Mouse (Mus musculus): ENCODE data around the gene Cyp4f14. TPM values are rescaled to one million over a fixed set of nuclear protein-coding genes. Genes with fewer than 3 reads are reported as not detected.
"Not testable (repeated sequence)": the region's sequence is repeated elsewhere in the genome, so short reads cannot be mapped to it uniquely, and the experiment has no call there.

The Cyp4f14 gene
- polyA plus RNA-seq, 1 experiment from 2014 or later, result not detected

DNA sequence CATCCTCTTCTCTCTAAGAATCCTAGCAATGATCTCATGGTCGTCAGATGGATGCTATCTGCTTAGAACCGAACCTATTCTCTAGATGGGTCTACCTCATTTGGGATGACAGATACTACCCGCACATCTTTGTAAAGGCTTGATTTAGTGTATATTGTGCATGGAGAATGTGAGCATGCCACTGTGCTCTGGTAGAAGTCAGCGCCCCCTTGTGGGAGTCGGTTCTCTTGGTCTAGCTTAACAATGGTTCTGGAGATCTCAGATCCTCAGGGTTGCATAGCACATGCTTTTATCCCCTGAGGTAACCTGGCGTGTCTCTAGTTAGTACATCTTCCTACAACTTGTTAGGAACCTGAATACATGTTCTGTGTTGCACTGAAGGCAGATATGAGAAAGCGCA, 49.9 kb downstream of the Cyp4f14 start:
- 62% methylated on average over 3 of the region's 7 CpGs for whole genome bisulfite sequencing

GRCm38 (mm10) chr17:32856713-32857112, 60.4 kb downstream of the Cyp4f14 start:
- H3K36me3 ChIP-seq (replicated peaks; ENCODE audit: control insufficient read depth, insufficient read depth, low read depth, low read length); H3K27me3 ChIP-seq (ENCODE audit: control insufficient read depth, insufficient read depth, low read length); H3K9ac ChIP-seq (replicated peaks; ENCODE audit: low read length); H3K9me3 ChIP-seq (replicated peaks; ENCODE audit: control insufficient read depth, low read length); DNase-seq (ENCODE audit: low spot score); H3K4me1 ChIP-seq (ENCODE audit: control insufficient read depth, insufficient read depth, low read length); H3K4me3 ChIP-seq (ENCODE audit: low read depth, low read length); ATAC-seq (replicated peaks; ENCODE audit: insufficient number of reproducible peaks, low FRiP score, low TSS enrichment, low read depth); H3K4me2 ChIP-seq (ENCODE audit: low read depth, low read length); H3K27ac ChIP-seq (replicated peaks; ENCODE audit: low read depth, low read length): not testable (repeated sequence)
- 54% methylated on average over 3 of the region's 6 CpGs for WGBS

More for the DNA sequence above, 49.9 kb downstream of the Cyp4f14 start:
- H3K4me1 ChIP-seq (ENCODE audit: control insufficient read depth, insufficient read depth, low read length); H3K4me3 ChIP-seq (ENCODE audit: low read depth, low read length); H3K4me2 ChIP-seq (ENCODE audit: low read depth, low read length); H3K9ac ChIP-seq (replicated peaks; ENCODE audit: low read length); H3K36me3 ChIP-seq (replicated peaks; ENCODE audit: control insufficient read depth, insufficient read depth, low read depth, low read length); DNase-seq (ENCODE audit: low spot score); ATAC-seq (replicated peaks; ENCODE audit: insufficient number of reproducible peaks, low FRiP score, low TSS enrichment, low read depth); H3K27me3 ChIP-seq (ENCODE audit: control insufficient read depth, insufficient read depth, low read length); H3K9me3 ChIP-seq (replicated peaks; ENCODE audit: control insufficient read depth, low read length); H3K27ac ChIP-seq (replicated peaks; ENCODE audit: low read depth, low read length): not testable (repeated sequence)

Other genes starting within 250 kb of the Cyp4f14 start
- gene Cyp4f15, start 231.7 kb downstream of the Cyp4f14 start, polyA plus RNA-seq (2014; fragmentation: Nextera tagmentation; extraction: Ambion mirVana), result 0.27 TPM in 1 of 2 replicates, not detected in the other
- gene Zfp871, start 129.1 kb downstream of the Cyp4f14 start, polyA plus RNA-seq (2014; fragmentation: Nextera tagmentation; extraction: Ambion mirVana), result 25.6 and 33.8 TPM in 2 replicates
- 11.5 and 13.2 TPM in 2 replicates for gene Zfp811, start 107.4 kb downstream of the Cyp4f14 start, polyA plus RNA-seq (2014; fragmentation: Nextera tagmentation; extraction: Ambion mirVana)
- 17.1 and 23.5 TPM in 2 replicates for gene Zfp799, start 87.1 kb downstream of the Cyp4f14 start, polyA plus RNA-seq (2014; fragmentation: Nextera tagmentation; extraction: Ambion mirVana)
- 11.7 and 12.3 TPM in 2 replicates for gene Zfp870, start 25.7 kb downstream of the Cyp4f14 start, polyA plus RNA-seq (2014; fragmentation: Nextera tagmentation; extraction: Ambion mirVana)
- gene Cyp4f13, start 30.1 kb upstream of the Cyp4f14 start, polyA plus RNA-seq (2014; fragmentation: Nextera tagmentation; extraction: Ambion mirVana), result 2.7 and 3.4 TPM in 2 replicates
- gene Zfp472, start 48.5 kb upstream of the Cyp4f14 start, polyA plus RNA-seq (2014; fragmentation: Nextera tagmentation; extraction: Ambion mirVana), result 15.5 and 16.2 TPM in 2 replicates
- gene Zfp952, start 75.8 kb upstream of the Cyp4f14 start, polyA plus RNA-seq (2014; fragmentation: Nextera tagmentation; extraction: Ambion mirVana), result 16.6 and 17.3 TPM in 2 replicates
- 26.2 and 27.0 TPM in 2 replicates for gene Zfp763, start 116.1 kb upstream of the Cyp4f14 start, polyA plus RNA-seq (2014; fragmentation: Nextera tagmentation; extraction: Ambion mirVana)
- not detected in 2 replicates for gene 4921501E09Rik, start 150.7 kb upstream of the Cyp4f14 start, polyA plus RNA-seq (2014; fragmentation: Nextera tagmentation; extraction: Ambion mirVana)
- gene Zfp563, start 172.0 kb upstream of the Cyp4f14 start, polyA plus RNA-seq (2014; fragmentation: Nextera tagmentation; extraction: Ambion mirVana), result 9.8 and 11.2 TPM in 2 replicates
- 0.18 TPM in 1 of 2 replicates, not detected in the other for gene Morc2b, start 222.3 kb upstream of the Cyp4f14 start, polyA plus RNA-seq (2014; fragmentation: Nextera tagmentation; extraction: Ambion mirVana)